In genomic region chr13:99052076-99052475, GRCm38 (mm10) we compare ENCODE assay signal across 28 mouse cellular contexts.
"Had no signal": no experiment of that assay in that cellular context is flagged by ENCODE, and none has a peak within 500 bp of the region (broad histone marks: within the 10 kb centered on the region; RNA-seq: fewer than 3 reads in every experiment).

No protein-coding gene starts in this region.

- H3K36me3 ChIP-seq: limb, embryonic 10.5 days; limb, embryonic 12.5 days; limb, embryonic 13.5 days; limb, embryonic 15.5 days; liver, embryonic 12.5 days; liver, embryonic 13.5 days; liver, embryonic 15.5 days; lung, embryonic 15.5 days; midbrain, embryonic 10.5 days; midbrain, embryonic 12.5 days; midbrain, embryonic 13.5 days; midbrain, embryonic 15.5 days; neural tube, embryonic 12.5 days had no signal

- H3K4me1 ChIP-seq: limb, embryonic 15.5 days; liver, embryonic 12.5 days; liver, embryonic 13.5 days had no signal

- H3K27ac ChIP-seq: limb, embryonic 10.5 days; limb, embryonic 12.5 days; limb, embryonic 13.5 days; limb, embryonic 15.5 days; liver, embryonic 12.5 days; liver, embryonic 13.5 days; liver, embryonic 14.5 days; liver, embryonic 15.5 days; lung, embryonic 15.5 days; macrophage; midbrain, embryonic 10.5 days; midbrain, embryonic 12.5 days; midbrain, embryonic 13.5 days; midbrain, embryonic 15.5 days; neural tube, embryonic 12.5 days had no signal

- H3K4me3 ChIP-seq: limb, embryonic 10.5 days; limb, embryonic 12.5 days; limb, embryonic 13.5 days; limb, embryonic 15.5 days; liver, embryonic 12.5 days; liver, embryonic 13.5 days; liver, embryonic 15.5 days; lung, embryonic 15.5 days; megakaryocyte, embryonic 14.5 days; midbrain, embryonic 10.5 days; midbrain, embryonic 12.5 days; midbrain, embryonic 13.5 days; midbrain, embryonic 15.5 days; myocyte; neural tube, embryonic 12.5 days had no signal

- H3K9me3 ChIP-seq: limb, embryonic 10.5 days; limb, embryonic 12.5 days; limb, embryonic 13.5 days; limb, embryonic 15.5 days; liver, embryonic 12.5 days; liver, embryonic 13.5 days; liver, embryonic 15.5 days; lung, embryonic 15.5 days; megakaryocyte, embryonic 14.5 days; midbrain, embryonic 10.5 days; midbrain, embryonic 12.5 days; midbrain, embryonic 13.5 days; midbrain, embryonic 15.5 days; neural tube, embryonic 12.5 days had no signal

- H3K27me3 ChIP-seq: limb, embryonic 12.5 days; limb, embryonic 13.5 days; limb, embryonic 15.5 days; lung, embryonic 15.5 days; midbrain, embryonic 13.5 days; midbrain, embryonic 15.5 days; neural tube, embryonic 12.5 days had no signal

- DNase-seq: left cerebral cortex, postnatal 4 days; liver; liver, embryonic 13.5 days; liver, postnatal 0 days; lung, adult 18-20 months; lung, adult 2 months; lung, embryonic 14.5 days; lung, postnatal 10 days; lung, postnatal 14 days; lung, postnatal 36 days; lung, postnatal 4 days; midbrain, embryonic 14.5 days had no signal
